Mouse (Mus musculus): Measurements from ENCODE around the gene Slc30a6.
"Not testable (repeated sequence)": the region's sequence is repeated elsewhere in the genome, so short reads cannot be mapped to it uniquely, and the experiment has no call there.

Slc30a6 gene

DNA sequence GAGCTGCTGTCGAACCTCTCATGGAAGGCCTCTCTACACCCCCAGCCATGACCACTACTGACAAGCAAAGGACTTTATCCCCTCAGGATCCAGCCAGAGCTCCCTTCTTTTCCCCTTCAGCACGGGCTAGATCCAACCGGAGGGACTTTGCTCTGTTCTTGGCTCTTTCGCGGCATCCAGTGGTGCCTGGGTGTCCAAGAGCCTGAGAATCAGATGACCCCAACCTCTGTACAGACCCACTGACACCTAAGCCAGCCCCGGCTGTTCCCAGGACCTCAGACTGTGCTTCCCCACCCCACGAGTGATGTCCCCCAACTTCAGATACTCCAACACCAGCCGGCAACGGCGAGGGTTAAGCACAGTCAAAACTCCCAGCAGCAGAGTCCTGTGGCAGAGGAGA, 54.4 kb downstream of the Slc30a6 start:
- no peak for DNase-seq (ENCODE audit: low spot score)

DNA sequence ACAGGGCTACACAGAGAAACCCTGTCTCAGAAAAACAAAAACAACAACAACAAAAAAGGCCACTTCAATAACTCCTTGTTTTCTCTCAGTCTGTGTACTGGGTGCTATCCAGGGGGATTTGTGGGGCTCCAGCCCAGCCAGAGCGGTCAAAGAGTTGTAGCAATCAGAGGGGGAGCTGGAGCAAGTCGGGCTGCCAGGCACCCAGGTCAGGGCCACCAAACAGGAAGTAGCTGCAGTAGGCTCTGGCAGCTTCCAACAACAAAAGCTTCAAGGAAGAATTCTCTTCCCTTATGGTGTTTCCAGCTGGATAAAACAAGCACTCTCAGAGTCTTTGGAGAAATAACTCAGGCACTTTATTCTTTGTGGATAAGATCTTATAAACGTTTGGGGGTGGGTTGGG, 58.5 kb downstream of the Slc30a6 start:
- no peak for DNase-seq (ENCODE audit: low spot score)

DNA sequence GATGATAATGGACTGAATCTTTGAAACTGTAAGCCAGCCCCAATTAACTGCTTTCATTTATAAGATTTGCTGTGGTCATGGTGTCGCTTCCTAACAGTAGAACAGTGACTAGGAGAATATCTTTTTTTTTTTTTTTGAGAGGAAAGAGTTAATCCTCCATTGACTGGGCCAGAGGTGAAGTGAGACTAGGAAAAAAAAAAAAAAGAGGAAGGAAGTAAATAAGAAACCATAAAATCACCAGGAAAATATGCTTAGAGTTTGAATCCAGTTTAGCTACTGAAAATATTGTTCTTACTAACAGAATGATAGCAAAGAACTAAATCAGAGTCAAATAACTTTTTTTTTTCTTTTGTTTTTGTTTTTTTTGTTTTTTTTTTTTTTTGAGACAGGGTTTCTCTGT, 59.3 kb downstream of the Slc30a6 start:
- no peak for DNase-seq (ENCODE audit: low spot score)

DNA sequence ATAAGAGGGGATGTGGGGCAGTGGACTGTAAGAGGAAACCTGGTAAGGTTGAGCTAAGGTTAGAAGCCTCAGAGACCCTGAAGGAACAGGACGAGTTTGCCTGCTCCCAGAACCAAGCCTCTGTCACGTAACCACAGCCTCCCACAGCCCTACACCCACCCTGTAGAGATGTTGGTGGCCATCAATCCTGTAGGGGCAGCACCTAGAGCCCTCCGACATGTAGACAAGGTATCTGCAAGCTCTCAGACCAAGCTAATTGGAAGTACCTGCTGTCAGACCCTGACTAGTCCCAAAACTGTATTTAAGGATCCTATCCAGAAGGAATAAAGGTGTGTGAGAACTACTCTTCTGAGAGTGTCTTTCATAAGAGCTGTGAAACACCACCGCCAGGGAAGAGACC, 60.0 kb downstream of the Slc30a6 start:
- no peak for DNase-seq (ENCODE audit: low spot score)

DNA sequence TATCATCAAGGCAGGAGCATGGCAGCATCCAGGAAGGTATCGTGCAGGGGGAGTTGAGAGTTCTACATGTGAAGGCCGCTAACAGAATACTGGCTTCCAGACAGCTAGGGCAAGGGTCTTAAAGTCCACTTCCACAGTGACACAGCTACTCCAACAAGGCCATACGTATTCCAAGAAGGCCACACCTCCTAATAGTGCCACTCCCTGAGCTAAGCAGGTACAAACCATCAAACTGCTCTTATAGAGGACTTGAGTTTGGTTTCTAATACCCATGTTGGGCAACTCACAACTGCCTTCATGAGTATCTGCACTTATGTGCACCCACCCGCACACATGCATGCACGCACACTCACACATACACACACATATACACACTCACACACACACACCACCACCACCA, 61.4 kb downstream of the Slc30a6 start:
- DNase-seq (ENCODE audit: low spot score) = no peak

DNA sequence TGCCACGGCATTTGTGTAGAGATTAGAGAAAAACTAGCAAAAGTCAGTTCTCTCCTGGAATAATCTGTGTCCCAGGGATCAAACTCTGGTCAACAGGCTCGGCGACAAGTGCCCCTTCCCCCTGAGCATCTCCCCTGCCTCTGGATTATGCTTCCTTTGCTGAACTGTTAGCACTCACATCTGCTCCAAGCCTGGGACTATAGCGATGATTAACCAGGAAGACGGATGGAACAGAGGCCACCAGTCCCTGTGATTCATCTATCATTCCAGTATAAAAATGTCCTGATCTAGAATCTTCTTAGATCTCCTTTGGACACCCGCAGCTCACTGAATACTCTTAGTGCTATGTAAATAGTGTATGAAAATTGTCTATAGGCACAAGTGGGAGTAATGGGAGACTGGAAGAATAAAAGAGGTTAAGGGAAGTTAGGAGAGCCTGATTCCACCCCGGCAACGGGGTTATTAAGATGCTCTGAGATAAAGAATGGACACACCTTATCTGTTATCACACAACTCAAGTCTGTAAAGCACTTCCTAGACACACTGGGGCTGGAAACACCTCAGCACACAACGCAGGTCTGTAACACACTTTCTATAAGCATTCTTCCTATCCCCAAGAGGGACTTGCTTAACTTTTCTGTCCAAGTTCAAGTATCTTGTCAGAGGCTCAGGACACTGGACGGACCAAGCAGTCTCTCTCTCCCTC, 62.7 kb downstream of the Slc30a6 start:
- DNase-seq (ENCODE audit: low spot score) = no peak

DNA sequence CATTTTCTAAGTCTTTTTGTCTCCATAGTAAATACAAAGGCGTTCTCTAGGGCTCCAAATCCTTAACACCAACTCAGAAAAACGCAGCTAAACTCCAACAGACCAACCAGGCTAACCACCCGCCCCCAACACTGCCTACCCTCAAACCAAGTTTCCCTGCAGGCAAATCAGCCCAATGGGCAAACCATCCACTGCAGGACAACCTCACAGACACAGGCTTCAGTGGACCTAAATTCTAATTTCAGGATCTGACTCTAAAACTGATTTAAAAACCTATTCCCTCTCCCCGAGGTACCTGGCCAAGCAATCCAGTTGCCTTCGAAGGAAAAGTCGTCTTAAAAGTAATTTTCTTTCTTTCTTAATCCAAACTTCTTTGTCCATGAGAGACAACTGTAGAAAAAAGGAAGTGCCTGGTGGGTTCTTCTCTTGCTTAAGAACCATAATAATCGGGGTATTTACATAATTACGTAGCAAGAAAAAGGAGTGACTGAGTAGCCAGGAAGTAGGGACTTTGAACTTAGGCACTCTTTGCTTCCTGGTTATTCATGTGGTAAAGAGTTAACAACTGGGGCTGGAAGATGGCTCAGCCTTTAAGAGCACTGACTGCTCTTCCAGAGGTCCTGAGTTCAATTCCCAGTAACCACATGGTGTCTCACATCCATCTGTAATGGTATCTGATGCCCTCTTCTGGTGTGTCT, 63.5 kb downstream of the Slc30a6 start, which contains the start of gene Nlrc4:
Nlrc4 (minus strand) TSS at position 432 of the 698 bp plus-strand sequence.
- no peak for DNase-seq (ENCODE audit: low spot score)

DNA sequence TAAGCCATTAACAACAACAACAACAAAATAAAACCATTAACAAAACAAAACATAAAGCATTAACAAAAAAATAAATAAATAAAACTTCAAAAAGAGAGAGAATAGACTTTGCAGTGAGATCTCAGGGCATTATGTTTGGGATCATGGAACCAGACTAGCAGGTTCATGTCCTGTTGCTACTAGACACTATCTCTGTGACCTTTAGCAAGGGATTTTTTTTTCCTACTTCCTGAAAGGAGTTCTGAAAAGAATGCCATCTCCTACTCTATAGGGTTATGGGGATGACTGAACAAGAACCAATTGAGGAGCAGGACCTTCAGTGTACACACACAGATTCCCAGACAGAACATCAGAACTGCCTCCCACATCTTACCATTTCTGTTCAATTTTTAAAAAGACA, 68.1 kb downstream of the Slc30a6 start:
- no peak for DNase-seq (ENCODE audit: low spot score)

DNA sequence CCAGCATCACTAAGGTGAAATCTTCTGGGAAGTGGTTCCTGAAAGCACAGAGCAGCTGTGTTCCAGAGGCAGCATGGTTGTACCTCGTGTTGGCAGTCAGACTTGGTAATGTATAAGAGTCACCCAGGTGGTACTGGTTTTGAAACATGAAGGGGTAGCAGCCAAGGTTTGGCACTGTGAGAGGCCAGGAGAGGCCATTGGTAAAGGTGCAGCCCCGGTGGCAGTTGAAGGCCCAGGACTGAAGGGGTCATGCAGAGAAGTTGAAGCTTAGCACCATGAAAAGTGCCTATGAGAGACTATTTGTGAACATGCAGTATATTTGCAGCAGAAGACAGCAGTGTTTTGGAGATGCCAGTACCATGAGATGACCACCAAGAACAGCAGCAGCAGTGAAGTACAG, 72.6 kb downstream of the Slc30a6 start:
- DNase-seq (ENCODE audit: low spot score) = not testable (repeated sequence)

DNA sequence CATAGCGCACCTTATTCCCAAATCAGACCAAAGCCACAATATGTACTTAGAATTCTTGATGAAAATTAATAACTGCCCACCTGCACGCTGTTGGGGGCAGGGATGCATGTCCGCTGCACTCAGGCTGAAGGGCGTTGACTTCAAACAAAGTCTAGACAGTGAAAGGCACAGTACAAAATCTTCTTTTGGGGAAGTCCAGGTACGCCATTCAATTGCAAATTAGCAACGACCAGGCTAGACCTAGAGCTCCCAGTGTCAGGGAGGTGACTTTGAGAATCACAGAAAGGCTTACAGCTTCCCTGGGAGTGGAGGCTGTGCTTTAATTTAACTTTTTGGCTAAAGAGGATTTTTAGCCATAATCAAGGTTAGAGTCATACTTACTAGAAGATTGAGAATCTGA, 74.7 kb downstream of the Slc30a6 start:
- DNase-seq (ENCODE audit: low spot score) = not testable (repeated sequence)
